Mouse (Mus musculus): ENCODE measurements around the gene Rftn1. TPM values are rescaled to one million over a fixed set of nuclear protein-coding genes. Genes with fewer than 3 reads are reported as not detected.

Gene Rftn1
- total RNA-seq, 1 experiment, result 5.0 TPM

- no peak overlapping the region for H3K27ac ChIP-seq (ENCODE audit: insufficient read depth, low read depth, low read length, poor library complexity, severe bottlenecking)
- H3K36me3 ChIP-seq (ENCODE audit: control insufficient read depth, insufficient read depth, low read length, poor library complexity, severe bottlenecking), result no peaks in the 10 kb centered on the region
- DNase-seq (ENCODE audit: low read depth, low spot score), result no peak
- H3K4me1 ChIP-seq (ENCODE audit: control insufficient read depth in 2 of 2, insufficient read depth in 2 of 2, low read length in 2 of 2, poor library complexity in 1 of 2), result 0 out of 4 replicates have a peak, but pooled peaks cover 0 to 3% of the 10 kb centered on the region in 2 experiments
- no peaks in the 10 kb centered on the region for H3K9me3 ChIP-seq (ENCODE audit: control insufficient read depth, insufficient read depth, low read depth, low read length)
- in situ Hi-C loops (cut with MboI; ENCODE audit: low sequenced_read_pairs in 2 of 2, unreplicated experiment in 2 of 2), result no loop called here
- no peak for TF ChIP-seq ZNF384 (IDR thresholded peaks at IDR 0.05; ENCODE audit: low read depth, low read length)
- no peak for TF ChIP-seq MAFK (IDR thresholded peaks at IDR 0.05; ENCODE audit: insufficient read depth, low read depth, low read length)
- no peak for TF ChIP-seq ZC3H11A (IDR thresholded peaks at IDR 0.05; ENCODE audit: borderline replicate concordance, low read depth, low read length)
- no peak for TF ChIP-seq HCFC1 (IDR thresholded peaks at IDR 0.05; ENCODE audit: borderline replicate concordance, insufficient read depth, low read length)
- no peak for TF ChIP-seq CHD2 (IDR thresholded peaks at IDR 0.05; ENCODE audit: low read depth, low read length)
- H3K4me3 ChIP-seq (ENCODE audit: insufficient read depth in 1 of 2, low read depth in 1 of 2, low read length in 2 of 2, poor library complexity in 1 of 2, severe bottlenecking in 1 of 2), result no peak overlapping the region
- no peak overlapping the region for H3K9ac ChIP-seq (ENCODE audit: insufficient read depth, low read depth, low read length, poor library complexity, severe bottlenecking)
Measured at GRCm38 (mm10) chr17:50040727-50041410, 149.6 kb downstream of the Rftn1 start.

- in situ Hi-C loops (cut with MboI; ENCODE audit: low sequenced_read_pairs in 2 of 2, unreplicated experiment in 2 of 2), result no loop called here
- Histone ChIP-seq H3K4me1 (ENCODE audit: control insufficient read depth in 2 of 2, insufficient read depth in 2 of 2, low read length in 2 of 2, poor library complexity in 1 of 2) (0 out of 4 replicates have a peak, but pooled peaks cover 0 to 5% of the 10 kb centered on the region in 2 experiments), H3K36me3 (ENCODE audit: control insufficient read depth, insufficient read depth, low read length, poor library complexity, severe bottlenecking) (no peaks in the 10 kb centered on the region), H3K27ac (ENCODE audit: insufficient read depth, low read depth, low read length, poor library complexity, severe bottlenecking) (no peak overlapping the region), H3K9me3 (ENCODE audit: control insufficient read depth, insufficient read depth, low read depth, low read length) (no peaks in the 10 kb centered on the region), H3K9ac (ENCODE audit: insufficient read depth, low read depth, low read length, poor library complexity, severe bottlenecking) (no peak overlapping the region), H3K4me3 (ENCODE audit: insufficient read depth in 1 of 2, low read depth in 1 of 2, low read length in 2 of 2, poor library complexity in 1 of 2, severe bottlenecking in 1 of 2) (no peak overlapping the region)
- DNase-seq (ENCODE audit: low read depth, low spot score), result no peak
- TF ChIP-seq ZNF384 (IDR thresholded peaks at IDR 0.05; ENCODE audit: low read depth, low read length), result no peak
- TF ChIP-seq ZC3H11A (IDR thresholded peaks at IDR 0.05; ENCODE audit: borderline replicate concordance, low read depth, low read length), result no peak
- no peak for TF ChIP-seq HCFC1 (IDR thresholded peaks at IDR 0.05; ENCODE audit: borderline replicate concordance, insufficient read depth, low read length)
- no peak for TF ChIP-seq MAFK (IDR thresholded peaks at IDR 0.05; ENCODE audit: insufficient read depth, low read depth, low read length)
- TF ChIP-seq CHD2 (IDR thresholded peaks at IDR 0.05; ENCODE audit: low read depth, low read length), result no peak
Measured at GRCm38 (mm10) chr17:50037882-50038665, 152.4 kb downstream of the Rftn1 start.

- Histone ChIP-seq H3K4me3 (ENCODE audit: insufficient read depth in 1 of 2, low read depth in 1 of 2, low read length in 2 of 2, poor library complexity in 1 of 2, severe bottlenecking in 1 of 2) (no peak overlapping the region), H3K9ac (ENCODE audit: insufficient read depth, low read depth, low read length, poor library complexity, severe bottlenecking) (no peak overlapping the region), H3K36me3 (ENCODE audit: control insufficient read depth, insufficient read depth, low read length, poor library complexity, severe bottlenecking) (no peaks in the 10 kb centered on the region), H3K9me3 (ENCODE audit: control insufficient read depth, insufficient read depth, low read depth, low read length) (no peaks in the 10 kb centered on the region), H3K27ac (ENCODE audit: insufficient read depth, low read depth, low read length, poor library complexity, severe bottlenecking) (no peak overlapping the region), H3K4me1 (ENCODE audit: control insufficient read depth in 2 of 2, insufficient read depth in 2 of 2, low read length in 2 of 2, poor library complexity in 1 of 2) (0 out of 4 replicates have a peak, but pooled peaks cover 0 to 5% of the 10 kb centered on the region in 2 experiments)
- in situ Hi-C loops (cut with MboI; ENCODE audit: low sequenced_read_pairs in 2 of 2, unreplicated experiment in 2 of 2), result no loop called here
- TF ChIP-seq MAFK (IDR thresholded peaks at IDR 0.05; ENCODE audit: insufficient read depth, low read depth, low read length) (no peak), CHD2 (IDR thresholded peaks at IDR 0.05; ENCODE audit: low read depth, low read length) (no peak), HCFC1 (IDR thresholded peaks at IDR 0.05; ENCODE audit: borderline replicate concordance, insufficient read depth, low read length) (no peak), ZNF384 (IDR thresholded peaks at IDR 0.05; ENCODE audit: low read depth, low read length) (no peak), ZC3H11A (IDR thresholded peaks at IDR 0.05; ENCODE audit: borderline replicate concordance, low read depth, low read length) (no peak)
- no peak for DNase-seq (ENCODE audit: low read depth, low spot score)
Measured at GRCm38 (mm10) chr17:50037416-50037815, 153.1 kb downstream of the Rftn1 start.

- H3K36me3 ChIP-seq (ENCODE audit: control insufficient read depth, insufficient read depth, low read length, poor library complexity, severe bottlenecking), result no peaks in the 10 kb centered on the region
- no peak for DNase-seq (ENCODE audit: low read depth, low spot score)
- TF ChIP-seq ZC3H11A (IDR thresholded peaks at IDR 0.05; ENCODE audit: borderline replicate concordance, low read depth, low read length), result no peak
- TF ChIP-seq MAFK (IDR thresholded peaks at IDR 0.05; ENCODE audit: insufficient read depth, low read depth, low read length), result no peak
- no peak for TF ChIP-seq ZNF384 (IDR thresholded peaks at IDR 0.05; ENCODE audit: low read depth, low read length)
- no peak for TF ChIP-seq CHD2 (IDR thresholded peaks at IDR 0.05; ENCODE audit: low read depth, low read length)
- TF ChIP-seq HCFC1 (IDR thresholded peaks at IDR 0.05; ENCODE audit: borderline replicate concordance, insufficient read depth, low read length), result no peak
- in situ Hi-C loops (cut with MboI; ENCODE audit: low sequenced_read_pairs in 2 of 2, unreplicated experiment in 2 of 2), result no loop called here
- no peaks in the 10 kb centered on the region for H3K9me3 ChIP-seq (ENCODE audit: control insufficient read depth, insufficient read depth, low read depth, low read length)
- 0 out of 4 replicates have a peak, but pooled peaks cover 0 to 5% of the 10 kb centered on the region in 2 experiments for H3K4me1 ChIP-seq (ENCODE audit: control insufficient read depth in 2 of 2, insufficient read depth in 2 of 2, low read length in 2 of 2, poor library complexity in 1 of 2)
- H3K9ac ChIP-seq (ENCODE audit: insufficient read depth, low read depth, low read length, poor library complexity, severe bottlenecking), result no peak overlapping the region
- H3K27ac ChIP-seq (ENCODE audit: insufficient read depth, low read depth, low read length, poor library complexity, severe bottlenecking), result no peak overlapping the region
- H3K4me3 ChIP-seq (ENCODE audit: insufficient read depth in 1 of 2, low read depth in 1 of 2, low read length in 2 of 2, poor library complexity in 1 of 2, severe bottlenecking in 1 of 2), result no peak overlapping the region
Measured at GRCm38 (mm10) chr17:50036751-50037385, 153.6 kb downstream of the Rftn1 start.
